Mouse (Mus musculus) intestine, embryonic 14.5 days (tissue): ENCODE measurements around the gene Gm38392. TPM values are rescaled to one million over a fixed set of nuclear protein-coding genes. Genes with fewer than 3 reads are reported as not detected.
A peak's percentile ranks its signal among the peaks of the same experiment; 100 is the strongest.

Source experiments
- ATAC-seq: fragments of 200-750 bp; cut with Nextera tagmentation; replicated peaks from 2 replicates; pipeline ENCODE4 v1.8.0; 2017; ENCODE audit warnings: low read depth, moderate number of reproducible peaks, moderate TSS enrichment, moderate library complexity; ENCODE audit not compliant: low FRiP score, low TSS enrichment
- DNase-seq: peaks from one replicate; pipeline ENCODE4 v3.0.0-alpha.2; 2018; ENCODE audit warnings: low spot score
- H3K27ac ChIP-seq: fragments of 300-500 bp; sonication (generic); 2 replicates; pipeline ENCODE4 v1.5.1; 2014; ENCODE audit warnings: low read depth, mild to moderate bottlenecking, control low read depth
- H3K27me3 ChIP-seq: fragments of 300-500 bp; sonication (generic); replicated peaks from 2 replicates; pipeline ENCODE4 v1.6.1; 2014; ENCODE audit warnings: low read length, control low read depth; ENCODE audit not compliant: control insufficient read depth, insufficient read depth
- H3K36me3 ChIP-seq: fragments of 300-500 bp; sonication (generic); 2 replicates; pipeline ENCODE4 v1.6.1; 2014; ENCODE audit warnings: low read length, control low read depth; ENCODE audit not compliant: control insufficient read depth, insufficient read depth
- H3K4me1 ChIP-seq: fragments of 300-500 bp; sonication (generic); replicated peaks from 2 replicates; pipeline ENCODE4 v1.6.1; 2014; ENCODE audit warnings: low read length, control low read depth, mixed read lengths; ENCODE audit not compliant: control insufficient read depth, insufficient read depth
- H3K4me2 ChIP-seq: fragments of 300-500 bp; sonication (generic); 2 replicates; pipeline ENCODE4 v1.6.1; 2014; ENCODE audit warnings: low read length
- H3K4me3 ChIP-seq: fragments of 300-500 bp; sonication (generic); 2 replicates; pipeline ENCODE4 v1.5.1; 2014; ENCODE audit warnings: low read depth, low read length, control low read depth, mixed read lengths
- H3K9ac ChIP-seq: fragments of 300-500 bp; sonication (generic); 2 replicates; pipeline ENCODE4 v1.6.1; 2014; ENCODE audit warnings: mild to moderate bottlenecking, low read length
- H3K9me3 ChIP-seq: fragments of 300-500 bp; sonication (generic); 2 replicates; pipeline ENCODE4 v1.6.1; 2016; ENCODE audit warnings: low read length, control low read depth; ENCODE audit not compliant: control insufficient read depth
- WGBS: fragments of 180-500 bp; shearing (Covaris S2); extraction: QIAGEN DNeasy Blood & Tissue Kit; methylation state at CpG from one replicate; pipeline ENCODE4 v1.1.7; 2014; 5-methylcytosine and 5-hydroxymethylcytosine counted together
- microRNA-seq: library from miRNA; unstranded; fragments of <30 nt; microRNA quantifications from one replicate; pipeline ENCODE4, GENCODE M21; 2016
- polyA plus RNA-seq: library from polyadenylated mRNA; unstranded; fragments of >200 nt; fragmentation: Nextera tagmentation; extraction: Ambion mirVana; gene quantifications from 2 replicates; pipeline ENCODE4 v1.2.1, GENCODE M21; 2014

Gm38392 gene
- polyA plus RNA-seq, 1 experiment from 2014 or later = 0.28 TPM

DNA sequence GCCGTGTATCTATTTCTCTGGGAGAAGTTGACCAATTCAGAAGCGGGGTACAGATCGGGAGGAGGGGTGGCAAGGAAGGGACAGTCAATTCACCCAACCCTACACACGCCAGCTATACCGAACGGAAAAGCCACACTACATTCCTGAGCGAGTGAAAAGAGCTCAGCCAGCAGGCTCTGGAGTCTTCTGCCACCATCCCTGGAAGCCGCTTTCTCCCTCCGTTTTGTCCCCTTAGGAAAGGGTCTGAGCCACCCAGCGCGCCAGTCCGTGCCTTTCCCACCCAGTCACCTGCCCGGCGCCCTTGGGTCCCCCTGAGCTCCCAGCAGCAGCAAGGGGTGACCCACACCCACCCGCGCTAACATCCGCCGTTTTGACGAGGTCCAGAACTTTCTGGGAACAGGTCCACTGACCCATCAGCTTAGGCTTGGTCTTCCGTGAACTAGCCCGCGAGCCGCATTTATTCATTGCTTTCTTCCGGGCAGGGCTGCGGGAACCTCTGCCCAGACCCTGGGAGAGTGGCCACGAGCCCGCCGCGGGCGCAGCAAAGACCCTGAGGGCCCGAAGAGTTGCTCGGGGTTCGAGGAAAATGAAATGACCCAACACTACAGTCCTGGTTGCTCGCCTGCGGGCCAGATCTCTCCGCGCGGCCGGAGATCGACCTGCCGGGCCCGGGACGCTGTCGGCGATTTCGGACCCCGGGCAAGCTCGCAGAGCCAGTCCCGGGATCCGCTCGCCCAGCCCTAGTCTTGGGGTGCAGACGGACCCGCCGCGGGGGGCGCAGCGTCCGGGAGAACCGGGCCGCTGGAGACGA, 86.6 kb downstream of the Gm38392 start:
- no peaks in the 10 kb centered on the region for H3K9me3 ChIP-seq
- peak overlapping the region; percentile 47 for H3K4me2 ChIP-seq
- H3K4me3 ChIP-seq = peak overlapping the region; percentile 21
- H3K27ac ChIP-seq = no peak overlapping the region
- no peak overlapping the region for H3K9ac ChIP-seq
- no peak for ATAC-seq
- peak; percentile 78 for DNase-seq
- 0 out of 2 replicates have a peak, but pooled peaks cover 8% of the 10 kb centered on the region for H3K4me1 ChIP-seq
- H3K27me3 ChIP-seq = peaks cover 100% of the 10 kb centered on the region
- under 1% methylated on average over 61 of the region's 61 CpGs for WGBS
- no peaks in the 10 kb centered on the region for H3K36me3 ChIP-seq

GRCm38 (mm10) chr3:88199541-88200110, 87.4 kb downstream of the Gm38392 start:
- Histone ChIP-seq H3K27me3 (peaks cover 97% of the 10 kb centered on the region), H3K4me1 (0 out of 2 replicates have a peak, but pooled peaks cover 8% of the 10 kb centered on the region), H3K4me3 (no peak overlapping the region), H3K36me3 (no peaks in the 10 kb centered on the region), H3K27ac (no peak overlapping the region), H3K4me2 (no peak overlapping the region), H3K9me3 (no peaks in the 10 kb centered on the region), H3K9ac (no peak overlapping the region)
- no peak for ATAC-seq
- no peak for DNase-seq
- 27% methylated on average over 2 of the region's 2 CpGs for WGBS

- Histone ChIP-seq H3K27ac (no peak overlapping the region), H3K9ac (no peak overlapping the region), H3K9me3 (no peaks in the 10 kb centered on the region), H3K4me2 (no peak overlapping the region), H3K4me3 (no peak overlapping the region), H3K36me3 (no peaks in the 10 kb centered on the region), H3K4me1 (0 out of 2 replicates have a peak, but pooled peaks cover 8% of the 10 kb centered on the region), H3K27me3 (peaks cover 91% of the 10 kb centered on the region)
- WGBS = 5% methylated on average over 8 of the region's 9 CpGs
- DNase-seq (no peak), ATAC-seq (no peak)
These were observed 88.4 kb downstream of the Gm38392 start for GRCm38 (mm10) chr3:88198505-88199020.

GRCm38 (mm10) chr3:88197741-88198504, 89.1 kb downstream of the Gm38392 start:
- Histone ChIP-seq H3K4me1 (0 out of 2 replicates have a peak, but pooled peaks cover 8% of the 10 kb centered on the region), H3K36me3 (no peaks in the 10 kb centered on the region), H3K9me3 (no peaks in the 10 kb centered on the region), H3K27me3 (peaks cover 88% of the 10 kb centered on the region), H3K27ac (no peak overlapping the region), H3K4me2 (no peak overlapping the region), H3K9ac (no peak overlapping the region), H3K4me3 (no peak overlapping the region)
- WGBS = 9% methylated on average over 10 of the region's 10 CpGs
- no peak for DNase-seq
- no peak for ATAC-seq

Small RNA genes within 50 kb of the gene (microRNA-seq; reads per million reads assigned to microRNA genes)
- gene Gm25641 = not detected
- gene Mir3093 = not detected
- gene Mir9-1 = not detected

Other genes with a start within 250 kb of the Gm38392 start
- 41.1 and 45.5 TPM in 2 replicates for gene Gpatch4, start 244.1 kb downstream of the Gm38392 start, polyA plus RNA-seq
- gene Naxe, start 228.7 kb downstream of the Gm38392 start, polyA plus RNA-seq = 169 and 170 TPM in 2 replicates
- not detected in 2 replicates for gene Ttc24, start 208.9 kb downstream of the Gm38392 start, polyA plus RNA-seq
- 23.8 and 24.0 TPM in 2 replicates for gene Iqgap3, start 205.2 kb downstream of the Gm38392 start, polyA plus RNA-seq
- 23.4 and 23.8 TPM in 2 replicates for gene Mef2d, start 144.8 kb downstream of the Gm38392 start, polyA plus RNA-seq
- 0.26 TPM in 1 of 2 replicates, not detected in the other for gene Rhbg, start 32.5 kb downstream of the Gm38392 start, polyA plus RNA-seq
- gene Tsacc, start 9.8 kb upstream of the Gm38392 start, polyA plus RNA-seq = 13.3 TPM in 2 replicates
- 566 and 608 TPM in 2 replicates for gene Cct3, start 9.9 kb upstream of the Gm38392 start, polyA plus RNA-seq
- 140 and 161 TPM in 2 replicates for gene Glmp, start 37.8 kb upstream of the Gm38392 start, polyA plus RNA-seq
- gene Tmem79, start 48.9 kb upstream of the Gm38392 start, polyA plus RNA-seq = 17.1 and 17.3 TPM in 2 replicates
- gene Smg5, start 49.0 kb upstream of the Gm38392 start, polyA plus RNA-seq = 39.4 and 40.1 TPM in 2 replicates
- 1.5 and 2.4 TPM in 2 replicates for gene Paqr6, start 77.4 kb upstream of the Gm38392 start, polyA plus RNA-seq
- 0.28 and 0.30 TPM in 2 replicates for gene Bglap3, start 85.5 kb upstream of the Gm38392 start, polyA plus RNA-seq
- gene Bglap2, start 91.5 kb upstream of the Gm38392 start, polyA plus RNA-seq = not detected in 2 replicates
- gene Bglap, start 97.3 kb upstream of the Gm38392 start, polyA plus RNA-seq = 0.64 TPM in 1 of 2 replicates, not detected in the other
- 150 and 154 TPM in 2 replicates for gene Pmf1, start 123.1 kb upstream of the Gm38392 start, polyA plus RNA-seq
- 19.7 and 20.1 TPM in 2 replicates for gene Slc25a44, start 137.9 kb upstream of the Gm38392 start, polyA plus RNA-seq
- 11.1 and 13.3 TPM in 2 replicates for gene Sema4a, start 174.0 kb upstream of the Gm38392 start, polyA plus RNA-seq
- 86.0 and 96.0 TPM in 2 replicates for gene Lmna, start 222.7 kb upstream of the Gm38392 start, polyA plus RNA-seq
- 19.8 and 23.8 TPM in 2 replicates for gene Mex3a, start 245.2 kb upstream of the Gm38392 start, polyA plus RNA-seq